Mouse (Mus musculus): ENCODE results near the gene Gm20605. TPM values are rescaled to one million over a fixed set of nuclear protein-coding genes. Genes with fewer than 3 reads are reported as not detected.

The Gm20605 gene
- polyA plus RNA-seq, 1 experiment from 2014 or later = 11.6 TPM

DNA sequence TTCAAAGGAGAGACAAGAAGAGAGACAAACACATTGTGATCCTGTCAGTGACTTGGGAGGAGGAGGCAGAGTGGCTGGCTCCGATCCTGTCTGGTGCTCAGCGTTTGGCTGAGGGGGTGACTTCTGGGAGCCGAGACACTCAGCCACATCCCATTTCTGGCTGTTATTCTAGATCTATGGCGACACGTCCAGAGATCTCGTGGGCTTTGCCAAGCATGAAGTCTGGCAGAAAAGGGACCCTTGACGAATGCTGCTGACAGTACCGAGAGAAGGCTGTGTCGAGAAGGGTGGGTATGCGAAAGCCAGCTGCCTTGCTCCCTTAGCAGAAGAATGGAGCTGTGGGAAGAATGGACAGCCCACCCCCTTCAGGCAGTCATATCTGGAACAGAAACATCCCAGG is 40.0 kb downstream of the Gm20605 start:
- 47% methylated on average over 10 of the region's 10 CpGs for WGBS
- TF ChIP-seq CTCF (IDR thresholded peaks at IDR 0.05) (0 out of 2 replicates have a peak, but pooled peaks have one; percentile 19), EP300 (IDR thresholded peaks at IDR 0.05) (no peak)
- peak; percentile 7; the same call in 1 of the 2 replicates for ATAC-seq

DNA sequence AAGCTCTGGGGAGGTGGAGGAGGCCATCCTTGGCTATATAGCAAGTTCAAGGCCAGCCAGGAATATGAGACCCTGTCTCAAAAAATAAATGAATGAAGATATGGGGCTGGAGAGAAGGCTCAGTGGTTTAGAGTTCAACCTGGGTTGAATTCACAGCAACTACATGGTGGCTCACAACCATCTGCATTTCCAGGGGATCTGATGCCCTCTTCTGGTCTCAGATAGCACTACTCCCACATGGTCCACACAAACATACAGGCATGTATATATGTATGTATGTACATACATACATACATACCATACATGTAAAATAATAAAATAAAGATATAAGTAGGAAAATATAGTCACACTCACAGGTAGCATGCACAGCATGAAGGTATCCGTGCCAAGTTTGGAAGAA is 41.3 kb downstream of the Gm20605 start:
- no peak for ATAC-seq
- WGBS = 100% methylated on average over 1 of the region's 1 CpGs
- Histone ChIP-seq H3K9me3 (ENCODE audit: low read length) (no peaks in the 10 kb centered on the region), H3K4me2 (replicated peaks; ENCODE audit: low read depth, low read length) (no peak overlapping the region), H3K27ac (ENCODE audit: low read length) (peak overlapping the region; percentile 34; the same call in 1 of the 2 replicates), H3K27me3 (replicated peaks; ENCODE audit: insufficient read depth, low read length) (no peaks in the 10 kb centered on the region), H3K4me3 (ENCODE audit: low read depth, low read length) (no peak overlapping the region), H3K4me1 (ENCODE audit: insufficient read depth, low read depth, low read length) (peaks cover 10% of the 10 kb centered on the region; the same call in 1 of the 2 replicates), H3K9ac (replicated peaks; ENCODE audit: low read depth) (no peak overlapping the region), H3K36me3 (ENCODE audit: insufficient read depth, low read length) (peaks cover 4% of the 10 kb centered on the region; the same call in 1 of the 2 replicates)
- TF ChIP-seq EP300 (IDR thresholded peaks at IDR 0.05) (no peak), CTCF (IDR thresholded peaks at IDR 0.05) (peak; percentile 65)
- DNase-seq (ENCODE audit: low spot score) = peak; percentile 59

More for the DNA sequence above, 40.0 kb downstream of the Gm20605 start:
- 0 out of 2 replicates have a peak overlapping the region, but pooled peaks have one; percentile 32 for H3K27ac ChIP-seq (ENCODE audit: low read length)
- H3K9ac ChIP-seq (replicated peaks; ENCODE audit: low read depth) = no peak overlapping the region
- H3K4me3 ChIP-seq (ENCODE audit: low read depth, low read length) = no peak overlapping the region
- no peaks in the 10 kb centered on the region for H3K9me3 ChIP-seq (ENCODE audit: low read length)
- no peaks in the 10 kb centered on the region for H3K27me3 ChIP-seq (replicated peaks; ENCODE audit: insufficient read depth, low read length)
- peak; percentile 77 for DNase-seq (ENCODE audit: low spot score)
- peaks cover 10% of the 10 kb centered on the region; the same call in 1 of the 2 replicates for H3K4me1 ChIP-seq (ENCODE audit: insufficient read depth, low read depth, low read length)
- H3K4me2 ChIP-seq (replicated peaks; ENCODE audit: low read depth, low read length) = no peak overlapping the region
- H3K36me3 ChIP-seq (ENCODE audit: insufficient read depth, low read length) = peaks cover 6% of the 10 kb centered on the region; the same call in 1 of the 2 replicates

DNA sequence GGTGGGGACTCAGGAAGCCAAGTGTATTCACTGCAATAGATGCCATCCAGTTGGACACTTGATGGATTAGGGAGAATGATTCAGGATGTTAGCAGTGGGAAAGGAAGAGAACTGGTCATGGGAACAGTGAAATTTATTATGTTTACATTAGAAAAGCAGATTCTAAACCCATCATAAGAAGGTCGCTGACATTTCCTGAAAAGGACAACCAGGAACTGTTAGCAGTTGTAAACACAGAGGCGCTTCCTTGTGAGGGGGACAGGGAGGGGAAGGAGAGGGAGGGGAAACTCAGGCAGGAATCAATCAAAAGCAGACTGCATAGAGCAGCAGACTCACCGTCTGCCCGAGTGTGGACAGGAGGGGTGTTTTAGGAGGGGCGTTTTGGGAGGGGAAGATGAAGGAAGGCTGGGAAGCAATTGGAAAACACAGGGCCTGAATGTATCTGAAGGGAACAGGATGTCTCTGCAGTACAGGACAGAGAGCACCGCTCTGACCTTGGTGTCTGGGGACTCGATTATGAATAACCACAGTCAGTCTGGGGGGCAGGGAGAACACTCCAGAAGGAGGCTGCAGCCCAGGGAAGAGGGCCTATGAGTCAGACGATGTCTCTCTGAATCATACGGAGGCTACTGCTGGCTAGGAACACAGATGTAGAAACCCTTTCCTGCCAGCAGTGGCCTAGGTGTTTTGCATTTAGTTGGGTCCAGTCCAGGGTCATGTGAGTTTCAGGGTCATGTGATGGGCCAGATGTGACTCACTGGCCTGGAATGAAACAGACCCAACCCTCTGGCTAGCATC is 42.7 kb downstream of the Gm20605 start:
- WGBS = 5% methylated on average over 9 of the region's 9 CpGs
- Histone ChIP-seq H3K36me3 (ENCODE audit: insufficient read depth, low read length) (no peaks in the 10 kb centered on the region), H3K27ac (ENCODE audit: low read length) (peak overlapping the region; percentile 81), H3K4me1 (ENCODE audit: insufficient read depth, low read depth, low read length) (peaks cover 10% of the 10 kb centered on the region; the same call in 1 of the 2 replicates), H3K4me3 (ENCODE audit: low read depth, low read length) (no peak overlapping the region), H3K27me3 (replicated peaks; ENCODE audit: insufficient read depth, low read length) (no peaks in the 10 kb centered on the region), H3K9ac (replicated peaks; ENCODE audit: low read depth) (no peak overlapping the region), H3K4me2 (replicated peaks; ENCODE audit: low read depth, low read length) (0 out of 2 replicates have a peak overlapping the region, but pooled peaks have one; percentile 25), H3K9me3 (ENCODE audit: low read length) (no peaks in the 10 kb centered on the region)
- TF ChIP-seq CTCF (IDR thresholded peaks at IDR 0.05) (peak; percentile 23), EP300 (IDR thresholded peaks at IDR 0.05) (peak; percentile 94)
- DNase-seq (ENCODE audit: low spot score) (peak; percentile 96), ATAC-seq (peak; percentile 90)

DNA sequence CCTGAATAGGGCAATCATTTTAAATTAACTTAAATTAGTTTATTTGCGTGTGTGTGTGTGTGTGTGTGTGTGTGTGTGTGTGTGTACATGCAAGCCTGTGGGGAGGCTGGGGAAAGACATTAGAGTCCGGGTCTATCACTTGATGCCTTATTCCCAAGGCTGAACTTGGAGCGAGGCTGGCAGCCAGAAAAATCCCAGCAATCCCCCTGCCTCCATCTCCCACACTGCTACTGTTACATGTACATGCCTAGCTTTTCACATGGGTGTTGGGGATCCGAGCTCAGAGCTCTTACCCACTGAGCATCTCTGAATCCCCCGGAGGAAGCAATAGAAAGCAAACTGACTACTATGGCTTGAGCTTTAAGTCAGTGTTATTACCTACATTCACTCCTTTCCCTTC is 43.4 kb downstream of the Gm20605 start:
- WGBS = 72% methylated on average over 5 of the region's 5 CpGs
- H3K9ac ChIP-seq (replicated peaks; ENCODE audit: low read depth) = no peak overlapping the region
- H3K27ac ChIP-seq (ENCODE audit: low read length) = peak overlapping the region; percentile 81
- no peak for TF ChIP-seq EP300 (IDR thresholded peaks at IDR 0.05)
- no peak for TF ChIP-seq CTCF (IDR thresholded peaks at IDR 0.05)
- no peak for DNase-seq (ENCODE audit: low spot score)
- H3K36me3 ChIP-seq (ENCODE audit: insufficient read depth, low read length) = no peaks in the 10 kb centered on the region
- no peak overlapping the region for H3K4me3 ChIP-seq (ENCODE audit: low read depth, low read length)
- H3K4me2 ChIP-seq (replicated peaks; ENCODE audit: low read depth, low read length) = no peak overlapping the region
- H3K9me3 ChIP-seq (ENCODE audit: low read length) = no peaks in the 10 kb centered on the region
- peaks cover 10% of the 10 kb centered on the region; the same call in 1 of the 2 replicates for H3K4me1 ChIP-seq (ENCODE audit: insufficient read depth, low read depth, low read length)
- ATAC-seq = no peak
- no peaks in the 10 kb centered on the region for H3K27me3 ChIP-seq (replicated peaks; ENCODE audit: insufficient read depth, low read length)

DNA sequence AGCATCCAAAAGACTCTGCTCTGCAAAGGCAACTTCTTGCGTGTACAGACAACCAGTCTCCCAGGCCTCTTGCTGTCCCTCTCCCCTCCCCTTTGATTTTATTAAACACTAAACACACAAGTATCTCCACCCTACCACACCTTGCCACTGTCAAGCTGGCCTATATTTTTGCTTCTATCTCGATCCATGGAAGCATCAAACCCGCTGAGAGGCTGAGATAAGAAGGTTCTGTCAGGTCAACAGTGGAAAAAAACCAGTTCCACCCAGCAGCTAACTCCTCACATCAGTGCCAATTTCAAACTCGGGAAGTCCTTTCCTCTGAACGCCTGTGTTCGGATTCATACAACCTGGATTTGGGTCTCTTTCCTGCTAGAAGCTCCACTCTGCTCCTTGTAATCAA is 44.0 kb downstream of the Gm20605 start:
- no peaks in the 10 kb centered on the region for H3K36me3 ChIP-seq (ENCODE audit: insufficient read depth, low read length)
- WGBS = 77% methylated on average over 6 of the region's 6 CpGs
- peaks cover 10% of the 10 kb centered on the region; the same call in 1 of the 2 replicates for H3K4me1 ChIP-seq (ENCODE audit: insufficient read depth, low read depth, low read length)
- ATAC-seq = no peak
- no peak for TF ChIP-seq CTCF (IDR thresholded peaks at IDR 0.05)
- H3K27me3 ChIP-seq (replicated peaks; ENCODE audit: insufficient read depth, low read length) = no peaks in the 10 kb centered on the region
- no peak overlapping the region for H3K27ac ChIP-seq (ENCODE audit: low read length)
- H3K9me3 ChIP-seq (ENCODE audit: low read length) = no peaks in the 10 kb centered on the region
- no peak for DNase-seq (ENCODE audit: low spot score)
- H3K4me3 ChIP-seq (ENCODE audit: low read depth, low read length) = no peak overlapping the region
- no peak overlapping the region for H3K9ac ChIP-seq (replicated peaks; ENCODE audit: low read depth)
- H3K4me2 ChIP-seq (replicated peaks; ENCODE audit: low read depth, low read length) = no peak overlapping the region

DNA sequence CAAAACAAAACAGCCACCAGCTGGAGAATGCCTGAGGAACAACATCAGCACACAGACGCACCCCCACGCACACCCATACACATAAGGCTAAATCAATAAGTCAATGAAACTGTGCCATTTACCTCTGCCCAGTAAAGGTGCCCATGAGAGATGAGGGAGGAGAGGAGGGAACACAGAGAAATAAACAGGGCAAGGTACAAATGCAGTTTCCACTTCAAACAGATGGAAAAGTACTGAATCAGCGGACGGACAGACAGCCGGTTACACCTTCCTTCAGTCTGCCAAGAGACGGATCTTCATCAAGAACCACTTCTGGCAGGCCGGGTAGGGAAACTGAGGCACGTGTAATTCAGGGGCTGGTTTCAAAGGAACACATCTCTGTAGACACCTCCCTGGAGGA is 45.8 kb downstream of the Gm20605 start:
- ATAC-seq (no peak), DNase-seq (ENCODE audit: low spot score) (no peak)
- Histone ChIP-seq H3K4me2 (replicated peaks; ENCODE audit: low read depth, low read length) (no peak overlapping the region), H3K36me3 (ENCODE audit: insufficient read depth, low read length) (no peaks in the 10 kb centered on the region), H3K4me3 (ENCODE audit: low read depth, low read length) (no peak overlapping the region), H3K27ac (ENCODE audit: low read length) (no peak overlapping the region), H3K9ac (replicated peaks; ENCODE audit: low read depth) (no peak overlapping the region), H3K9me3 (ENCODE audit: low read length) (no peaks in the 10 kb centered on the region), H3K4me1 (ENCODE audit: insufficient read depth, low read depth, low read length) (peaks cover 10% of the 10 kb centered on the region; the same call in 1 of the 2 replicates), H3K27me3 (replicated peaks; ENCODE audit: insufficient read depth, low read length) (no peaks in the 10 kb centered on the region)
- TF ChIP-seq CTCF (IDR thresholded peaks at IDR 0.05) (no peak), EP300 (IDR thresholded peaks at IDR 0.05) (no peak)
- 93% methylated on average over 8 of the region's 8 CpGs for WGBS
